Mouse (Mus musculus) stomach, embryonic 14.5 days (tissue): ENCODE measurements around the gene Blmh. TPM values are rescaled to one million over a fixed set of nuclear protein-coding genes. Genes with fewer than 3 reads are reported as not detected.

Experiments
- ATAC-seq: fragments of 200-750 bp; cut with Nextera tagmentation; 2 replicates; pipeline ENCODE4 v1.8.0; 2017; ENCODE audit warnings: low read depth, moderate TSS enrichment; ENCODE audit not compliant: insufficient number of reproducible peaks, insufficient read depth, low FRiP score
- H3K27ac ChIP-seq: fragments of 300-500 bp; sonication (generic); 2 replicates; pipeline ENCODE4 v1.5.1; 2014; ENCODE audit warnings: mild to moderate bottlenecking, low read length, moderate library complexity, mixed read lengths
- H3K27me3 ChIP-seq: fragments of 300-500 bp; sonication (generic); 2 replicates; pipeline ENCODE4 v1.6.1; 2014; ENCODE audit warnings: low read length, control low read depth, mixed read lengths; ENCODE audit not compliant: control insufficient read depth, insufficient read depth
- H3K36me3 ChIP-seq: fragments of 300-500 bp; sonication (generic); 2 replicates; pipeline ENCODE4 v1.6.1; 2014; ENCODE audit warnings: mild to moderate bottlenecking, control low read depth, low read length, moderate library complexity, mixed read lengths; ENCODE audit not compliant: control insufficient read depth, insufficient read depth
- H3K4me1 ChIP-seq: fragments of 300-500 bp; sonication (generic); 2 replicates; pipeline ENCODE4 v1.6.1; 2014; ENCODE audit warnings: low read length, control low read depth, mixed read lengths; ENCODE audit not compliant: control insufficient read depth, insufficient read depth
- H3K4me2 ChIP-seq: fragments of 300-500 bp; sonication (generic); replicated peaks from 2 replicates; pipeline ENCODE4 v1.6.1; 2014; ENCODE audit warnings: low read depth, low read length, control low read depth
- H3K4me3 ChIP-seq: fragments of 300-500 bp; sonication (generic); 2 replicates; pipeline ENCODE4 v1.5.1; 2014; ENCODE audit warnings: low read depth, low read length, control low read depth
- H3K9ac ChIP-seq: fragments of 300-500 bp; sonication (generic); replicated peaks from 2 replicates; pipeline ENCODE4 v1.6.1; 2014; ENCODE audit warnings: low read depth, mild to moderate bottlenecking, control low read depth, low read length, moderate library complexity, mixed read lengths
- H3K9me3 ChIP-seq: fragments of 300-500 bp; sonication (generic); 2 replicates; pipeline ENCODE4 v1.6.1; 2016; ENCODE audit warnings: low read depth, low read length, control low read depth; ENCODE audit not compliant: control insufficient read depth
- WGBS: fragments of 180-500 bp; shearing (Covaris S2); extraction: QIAGEN DNeasy Blood & Tissue Kit; methylation state at CpG from one replicate; pipeline ENCODE4 v1.1.7; 2014; 5-methylcytosine and 5-hydroxymethylcytosine counted together
- polyA plus RNA-seq: library from polyadenylated mRNA; unstranded; fragments of >200 nt; fragmentation: Nextera tagmentation; extraction: Ambion mirVana; gene quantifications from 2 replicates; pipeline ENCODE4 v1.2.1, GENCODE M21; 2014

The Blmh gene
- polyA plus RNA-seq, 1 experiment from 2014 or later: 127 TPM

- no peak for ATAC-seq
- Histone ChIP-seq H3K4me1 (no peaks in the 10 kb centered on the region), H3K4me2 (no peak overlapping the region), H3K36me3 (no peaks in the 10 kb centered on the region), H3K4me3 (no peak overlapping the region), H3K9me3 (no peaks in the 10 kb centered on the region), H3K27ac (no peak overlapping the region), H3K27me3 (no peaks in the 10 kb centered on the region), H3K9ac (no peak overlapping the region)
- 79% methylated on average over 10 of the region's 10 CpGs for WGBS
Measured at GRCm38 (mm10) chr11:77010762-77011475, 86.3 kb downstream of the Blmh start.

DNA sequence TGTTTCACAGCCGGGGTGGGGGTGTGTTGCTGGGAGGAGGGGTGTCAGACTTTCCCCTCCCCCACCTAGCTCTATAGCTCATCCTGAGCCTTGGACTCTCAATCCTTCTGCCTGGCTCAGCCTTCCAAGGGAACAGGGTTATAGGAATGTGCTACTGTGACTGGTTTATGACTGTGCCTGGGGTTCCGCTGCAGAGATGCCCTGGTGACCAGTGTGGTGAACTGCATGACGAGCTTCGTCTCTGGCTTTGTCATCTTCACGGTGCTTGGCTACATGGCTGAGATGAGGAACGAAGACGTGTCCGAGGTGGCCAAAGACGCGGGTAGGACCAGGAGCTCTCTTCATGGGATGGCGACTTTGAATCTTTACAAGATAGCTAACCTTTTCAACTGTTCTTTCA, 93.4 kb downstream of the Blmh start:
- Histone ChIP-seq H3K4me3 (no peak overlapping the region), H3K27me3 (no peaks in the 10 kb centered on the region), H3K4me2 (no peak overlapping the region), H3K4me1 (no peaks in the 10 kb centered on the region), H3K27ac (no peak overlapping the region), H3K36me3 (no peaks in the 10 kb centered on the region), H3K9ac (no peak overlapping the region), H3K9me3 (no peaks in the 10 kb centered on the region)
- no peak for ATAC-seq
- WGBS: 85% methylated on average over 11 of the region's 11 CpGs

DNA sequence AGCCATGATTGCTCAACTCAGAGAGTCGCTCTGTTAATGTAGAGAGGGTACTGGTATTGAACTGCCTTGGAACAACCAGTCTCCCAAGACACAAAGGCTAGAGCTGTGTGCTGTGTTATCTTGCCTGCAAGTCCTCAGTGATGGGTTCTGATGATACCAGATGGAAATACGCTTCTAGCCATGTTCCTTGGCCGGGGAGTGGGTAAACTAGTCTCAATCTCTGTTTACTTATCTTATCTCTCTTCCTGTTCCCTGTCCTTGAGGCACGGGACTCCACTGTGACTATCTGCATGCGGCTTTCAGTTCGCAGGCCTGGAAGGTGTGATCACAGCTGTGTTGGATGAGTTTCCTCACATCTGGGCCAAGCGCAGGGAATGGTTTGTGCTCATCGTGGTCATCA, 94.9 kb downstream of the Blmh start:
- H3K9ac ChIP-seq: no peak overlapping the region
- H3K9me3 ChIP-seq: no peaks in the 10 kb centered on the region
- H3K27me3 ChIP-seq: no peaks in the 10 kb centered on the region
- ATAC-seq: no peak
- no peak overlapping the region for H3K27ac ChIP-seq
- H3K4me1 ChIP-seq: no peaks in the 10 kb centered on the region
- WGBS: 42% methylated on average over 8 of the region's 8 CpGs
- no peaks in the 10 kb centered on the region for H3K36me3 ChIP-seq
- H3K4me2 ChIP-seq: no peak overlapping the region
- H3K4me3 ChIP-seq: no peak overlapping the region

DNA sequence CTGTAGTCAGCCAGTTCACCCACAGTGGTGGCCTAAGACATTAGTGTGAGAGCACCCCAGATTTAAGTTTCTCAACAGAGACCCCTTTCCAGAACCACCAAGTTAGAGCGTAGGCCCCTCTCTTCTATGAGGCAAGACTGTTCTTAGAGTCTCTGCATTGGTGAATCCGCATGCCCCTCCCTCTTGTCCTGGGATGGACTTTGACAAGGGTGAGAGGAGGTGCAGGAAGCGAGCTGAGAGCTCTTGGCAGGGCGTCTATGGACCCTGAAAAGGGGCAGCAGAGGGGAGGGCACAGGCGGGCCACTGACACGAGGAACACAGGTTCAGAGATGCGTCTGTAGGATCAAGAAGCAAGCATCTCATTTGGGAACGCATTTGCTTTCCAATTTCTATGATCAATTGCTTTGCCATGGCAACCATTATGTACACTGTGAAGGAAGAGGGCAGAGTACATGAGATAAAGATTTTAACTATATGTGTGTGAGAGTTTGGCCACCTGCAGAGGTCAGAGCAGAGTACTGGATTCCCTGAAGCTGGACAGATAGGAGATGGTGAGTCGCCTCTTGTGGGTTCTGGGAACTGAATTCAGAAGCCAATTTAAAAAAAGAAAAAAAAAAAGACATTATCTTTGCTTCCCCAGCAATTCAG, 97.3 kb downstream of the Blmh start:
- no peak overlapping the region for H3K9ac ChIP-seq
- H3K27me3 ChIP-seq: no peaks in the 10 kb centered on the region
- H3K27ac ChIP-seq: no peak overlapping the region
- 61% methylated on average over 9 of the region's 9 CpGs for WGBS
- H3K4me1 ChIP-seq: no peaks in the 10 kb centered on the region
- no peaks in the 10 kb centered on the region for H3K36me3 ChIP-seq
- no peak overlapping the region for H3K4me2 ChIP-seq
- H3K4me3 ChIP-seq: no peak overlapping the region
- no peaks in the 10 kb centered on the region for H3K9me3 ChIP-seq
- no peak for ATAC-seq

- Histone ChIP-seq H3K4me3 (no peak overlapping the region), H3K4me1 (no peaks in the 10 kb centered on the region), H3K4me2 (no peak overlapping the region), H3K9me3 (no peaks in the 10 kb centered on the region), H3K9ac (no peak overlapping the region), H3K27me3 (no peaks in the 10 kb centered on the region), H3K27ac (no peak overlapping the region), H3K36me3 (no peaks in the 10 kb centered on the region)
- ATAC-seq: no peak
- 67% methylated on average over 3 of the region's 3 CpGs for WGBS
Measured at GRCm38 (mm10) chr11:77026559-77026958, 102.0 kb downstream of the Blmh start.

GRCm38 (mm10) chr11:77028157-77028556, 103.5 kb downstream of the Blmh start:
- Histone ChIP-seq H3K9me3 (no peaks in the 10 kb centered on the region), H3K27me3 (no peaks in the 10 kb centered on the region), H3K36me3 (no peaks in the 10 kb centered on the region), H3K4me3 (no peak overlapping the region), H3K4me2 (no peak overlapping the region), H3K9ac (no peak overlapping the region), H3K4me1 (no peaks in the 10 kb centered on the region), H3K27ac (no peak overlapping the region)
- 83% methylated on average over 3 of the region's 3 CpGs for WGBS
- no peak for ATAC-seq

GRCm38 (mm10) chr11:77031151-77031934, 106.7 kb downstream of the Blmh start:
- H3K9me3 ChIP-seq: no peaks in the 10 kb centered on the region
- H3K9ac ChIP-seq: no peak overlapping the region
- WGBS: 73% methylated on average over 14 of the region's 14 CpGs
- H3K27ac ChIP-seq: no peak overlapping the region
- H3K4me2 ChIP-seq: no peak overlapping the region
- no peak overlapping the region for H3K4me3 ChIP-seq
- no peak for ATAC-seq
- no peaks in the 10 kb centered on the region for H3K4me1 ChIP-seq
- no peaks in the 10 kb centered on the region for H3K27me3 ChIP-seq
- no peaks in the 10 kb centered on the region for H3K36me3 ChIP-seq
